Comparison of ENCODE assay signal across 13 mouse cellular contexts in the genomic region with DNA sequence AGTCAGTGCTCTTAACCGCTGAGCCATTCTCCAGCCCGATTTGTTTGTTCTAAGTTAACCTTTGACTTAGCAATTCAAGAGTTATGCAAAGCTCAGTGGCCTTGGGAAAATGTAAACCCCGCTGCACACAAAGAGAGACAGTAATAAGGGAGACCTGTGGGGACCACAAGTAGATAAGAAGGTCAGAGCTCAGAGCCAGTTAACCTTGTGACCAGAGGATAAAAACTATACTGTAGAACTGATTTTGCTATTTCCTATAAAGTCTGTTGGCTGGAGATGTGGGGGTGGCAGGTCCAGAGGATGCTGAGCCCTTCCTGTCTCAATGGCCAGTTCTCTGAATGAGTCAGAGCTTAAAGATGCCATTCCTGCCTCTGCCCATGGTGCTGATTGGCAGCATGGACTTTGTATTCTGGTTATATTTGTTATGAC. TPM values are rescaled to one million over a fixed set of nuclear protein-coding genes. Genes with fewer than 3 reads are reported as not detected.
DNase-seq lines count a peak whose midpoint lies in the region; ATAC-seq and TF ChIP-seq lines count a peak whose summit lies in the region.
"Had no signal": no experiment of that assay in that cellular context is flagged by ENCODE, and none has a peak within 500 bp of the region (broad histone marks: within the 10 kb centered on the region; RNA-seq: fewer than 3 reads in every experiment).

No protein-coding gene starts in this region.

- WGBS in kidney, adult 2 months = 10% methylated on average over 3 of the region's 3 CpGs
- WGBS in kidney, embryonic 15.5 days = 30% methylated on average over 3 of the region's 3 CpGs
- 26% methylated on average over 3 of the region's 3 CpGs for WGBS in intestine, embryonic 14.5 days
- WGBS in liver, embryonic 14.5 days (ENCODE audit: insufficient replicate concordance) = 34% methylated on average over 3 of the region's 3 CpGs
- 65% methylated on average over 3 of the region's 3 CpGs for WGBS in forebrain, embryonic 16.5 days
- 59% methylated on average over 3 of the region's 3 CpGs for WGBS in limb, embryonic 10.5 days

- no peak for TF ChIP-seq CTCF in kidney, adult 2 months (conservative IDR thresholded peaks at IDR 0.05; ENCODE audit: insufficient read depth, insufficient read length, low read depth, low read length)
- TF ChIP-seq CTCF in liver, embryonic 14.5 days (IDR thresholded peaks at IDR 0.05; ENCODE audit: low read depth) = no peak

- H3K4me2 ChIP-seq in kidney, embryonic 15.5 days = no peak overlapping the region
- H3K4me2 ChIP-seq in intestine, embryonic 14.5 days (ENCODE audit: low read length) = no peak overlapping the region
- H3K4me2 ChIP-seq in liver, embryonic 14.5 days (ENCODE audit: low read depth) = no peak overlapping the region
- no peak overlapping the region for H3K4me2 ChIP-seq in forebrain, embryonic 16.5 days (ENCODE audit: low read length)
- H3K4me2 ChIP-seq: midbrain, embryonic 13.5 days had no signal

- no peaks in the 10 kb centered on the region for H3K9me3 ChIP-seq in kidney, embryonic 15.5 days (replicated peaks)
- H3K9me3 ChIP-seq in intestine, embryonic 14.5 days (ENCODE audit: control insufficient read depth, low read length) = no peaks in the 10 kb centered on the region
- no peaks in the 10 kb centered on the region for H3K9me3 ChIP-seq in liver, embryonic 14.5 days (ENCODE audit: control insufficient read depth, low read length)
- H3K9me3 ChIP-seq in forebrain, embryonic 16.5 days (ENCODE audit: control insufficient read depth, low read length) = no peaks in the 10 kb centered on the region
- H3K9me3 ChIP-seq in limb, embryonic 10.5 days (replicated peaks) = no peaks in the 10 kb centered on the region
- H3K9me3 ChIP-seq: midbrain, embryonic 13.5 days had no signal

- no peak overlapping the region for H3K4me3 ChIP-seq in kidney, adult 2 months (ENCODE audit: insufficient read depth, low read depth, low read length)
- no peak overlapping the region for H3K4me3 ChIP-seq in kidney, embryonic 15.5 days (replicated peaks)
- H3K4me3 ChIP-seq in intestine, embryonic 14.5 days (ENCODE audit: low read depth, low read length) = no peak overlapping the region
- no peak overlapping the region for H3K4me3 ChIP-seq in liver, embryonic 14.5 days (ENCODE audit: insufficient read depth in 1 of 2, low read depth in 2 of 2, low read length in 2 of 2)
- no peak overlapping the region for H3K4me3 ChIP-seq in forebrain, embryonic 16.5 days (replicated peaks; ENCODE audit: low read length)
- H3K4me3 ChIP-seq in limb, embryonic 10.5 days = no peak overlapping the region
- H3K4me3 ChIP-seq: midbrain, embryonic 13.5 days had no signal

- ATAC-seq in kidney, embryonic 15.5 days (replicated peaks; ENCODE audit: low FRiP score) = no peak
- ATAC-seq in intestine, embryonic 14.5 days (replicated peaks; ENCODE audit: low FRiP score, low TSS enrichment, low read depth) = peak; percentile 33; the same call in 1 of the 2 replicates
- peak; percentile 42 for ATAC-seq in liver, embryonic 14.5 days (ENCODE audit: insufficient read depth)
- no peak for ATAC-seq in forebrain, embryonic 16.5 days
- ATAC-seq: midbrain, embryonic 13.5 days had no signal

- no peaks in the 10 kb centered on the region for H3K27me3 ChIP-seq in kidney, adult 2 months (replicated peaks; ENCODE audit: control insufficient read depth, insufficient read depth, low read length)
- no peaks in the 10 kb centered on the region for H3K27me3 ChIP-seq in kidney, embryonic 15.5 days
- no peaks in the 10 kb centered on the region for H3K27me3 ChIP-seq in intestine, embryonic 14.5 days (replicated peaks; ENCODE audit: control insufficient read depth, insufficient read depth, low read length)
- no peaks in the 10 kb centered on the region for H3K27me3 ChIP-seq in liver, embryonic 14.5 days (ENCODE audit: control insufficient read depth, insufficient read depth, low read length)
- H3K27me3 ChIP-seq in forebrain, embryonic 16.5 days (replicated peaks; ENCODE audit: control insufficient read depth, insufficient read depth, low read length) = no peaks in the 10 kb centered on the region
- H3K27me3 ChIP-seq in limb, embryonic 10.5 days (ENCODE audit: low read depth, poor library complexity, severe bottlenecking) = no peaks in the 10 kb centered on the region
- H3K27me3 ChIP-seq: midbrain, embryonic 13.5 days had no signal

- no peak overlapping the region for H3K9ac ChIP-seq in kidney, embryonic 15.5 days
- H3K9ac ChIP-seq in intestine, embryonic 14.5 days (ENCODE audit: low read length) = no peak overlapping the region
- no peak overlapping the region for H3K9ac ChIP-seq in liver, embryonic 14.5 days (replicated peaks)
- H3K9ac ChIP-seq in forebrain, embryonic 16.5 days (replicated peaks; ENCODE audit: low read depth, low read length) = no peak overlapping the region
- H3K9ac ChIP-seq: midbrain, embryonic 13.5 days had no signal

- peak; percentile 60 for DNase-seq in kidney, adult 2 months
- peak; percentile 52 for DNase-seq in ES-CJ7 (ENCODE audit: low read depth, low spot score)
- peak; percentile 66 for DNase-seq in intestine, embryonic 14.5 days (ENCODE audit: low spot score)
- DNase-seq in liver, embryonic 14.5 days (ENCODE audit: low read depth in 3 of 3, low spot score in 3 of 3) = peak; percentile 28 to 39 (median 34)
- DNase-seq in B cell, adult 2 months = no peak
- DNase-seq in limb, embryonic 10.5 days (ENCODE audit: low spot score) = no peak
- DNase-seq: cerebellum, postnatal 36 days had no signal

- no peak for TF ChIP-seq EP300 in liver, embryonic 14.5 days (IDR thresholded peaks at IDR 0.05; ENCODE audit: low read depth)

- no peak for TF ChIP-seq POLR2A in kidney, adult 2 months (IDR thresholded peaks at IDR 0.05; ENCODE audit: low read depth, low read length)

- H3K27ac ChIP-seq in kidney, adult 2 months (ENCODE audit: insufficient read depth, low read depth, low read length) = no peak overlapping the region
- H3K27ac ChIP-seq in kidney, embryonic 15.5 days = no peak overlapping the region
- H3K27ac ChIP-seq in intestine, embryonic 14.5 days (ENCODE audit: low read depth) = no peak overlapping the region
- no peak overlapping the region for H3K27ac ChIP-seq in liver, embryonic 14.5 days
- H3K27ac ChIP-seq in forebrain, embryonic 16.5 days (ENCODE audit: low read length) = no peak overlapping the region
- H3K27ac ChIP-seq in limb, embryonic 10.5 days = no peak overlapping the region
- H3K27ac ChIP-seq: midbrain, embryonic 13.5 days had no signal

- peaks cover 4% of the 10 kb centered on the region for H3K4me1 ChIP-seq in kidney, adult 2 months (ENCODE audit: control insufficient read depth, insufficient read depth, low read length)
- 0 out of 2 replicates have a peak, but pooled peaks cover 4% of the 10 kb centered on the region for H3K4me1 ChIP-seq in kidney, embryonic 15.5 days
- H3K4me1 ChIP-seq in intestine, embryonic 14.5 days (replicated peaks; ENCODE audit: control insufficient read depth, insufficient read depth, low read length) = peaks cover 3% of the 10 kb centered on the region; the same call in 1 of the 2 replicates
- peaks cover 0 to 12% of the 10 kb centered on the region in 2 experiments; a peak in 2 of 4 replicates for H3K4me1 ChIP-seq in liver, embryonic 14.5 days (replicated peaks; ENCODE audit: control insufficient read depth in 2 of 2, insufficient read depth in 2 of 2, low read length in 1 of 2)
- no peaks in the 10 kb centered on the region for H3K4me1 ChIP-seq in forebrain, embryonic 16.5 days (replicated peaks; ENCODE audit: control insufficient read depth, insufficient read depth, low read length)
- 0 out of 2 replicates have a peak, but pooled peaks cover 2% of the 10 kb centered on the region for H3K4me1 ChIP-seq in limb, embryonic 10.5 days

- no peaks in the 10 kb centered on the region for H3K36me3 ChIP-seq in kidney, adult 2 months (ENCODE audit: control insufficient read depth, insufficient read depth, low read length)
- no peaks in the 10 kb centered on the region for H3K36me3 ChIP-seq in kidney, embryonic 15.5 days
- no peaks in the 10 kb centered on the region for H3K36me3 ChIP-seq in intestine, embryonic 14.5 days (ENCODE audit: control insufficient read depth, insufficient read depth, low read length)
- H3K36me3 ChIP-seq in liver, embryonic 14.5 days (replicated peaks; ENCODE audit: control insufficient read depth, insufficient read depth, low read depth) = no peaks in the 10 kb centered on the region
- H3K36me3 ChIP-seq in forebrain, embryonic 16.5 days (ENCODE audit: control insufficient read depth, insufficient read depth) = no peaks in the 10 kb centered on the region
- no peaks in the 10 kb centered on the region for H3K36me3 ChIP-seq in limb, embryonic 10.5 days
- H3K36me3 ChIP-seq: midbrain, embryonic 13.5 days had no signal

RNA-seq across cellular contexts. Expression of a gene that starts 2.9 kb away (rescaled TPM):
- polyA plus RNA-seq in kidney, adult 2 months (2012; rRNA removed) = 9.8 and 11.4 TPM in 2 replicates
- 0.86 and 1.0 TPM in 2 replicates for polyA plus RNA-seq in kidney, embryonic 15.5 days (2015; fragmentation: Nextera tagmentation; extraction: Ambion mirVana)
- polyA plus RNA-seq in intestine, embryonic 14.5 days (2014; fragmentation: Nextera tagmentation; extraction: Ambion mirVana) = 0.14 TPM in 1 of 2 replicates, not detected in the other
- 26.0 and 34.3 TPM in 2 replicates for polyA plus RNA-seq in liver, embryonic 14.5 days (2012; rRNA removed)
- 15.6 and 21.7 TPM in 2 replicates for polyA plus RNA-seq in liver, embryonic 14.5 days (2014; fragmentation: Nextera tagmentation; extraction: Ambion mirVana)
- not detected in 2 replicates for polyA plus RNA-seq in forebrain, embryonic 16.5 days (2015; fragmentation: Nextera tagmentation; extraction: Ambion mirVana)
- 0.24 TPM in 1 of 2 replicates, not detected in the other for polyA plus RNA-seq in limb, embryonic 10.5 days (2016; fragmentation: Nextera tagmentation; extraction: Ambion mirVana)
- polyA plus RNA-seq: midbrain, embryonic 13.5 days; neural tube, embryonic 11.5 days had no signal

RNA-seq across cellular contexts. Expression of a gene that starts 25.8 kb away (rescaled TPM):
- polyA plus RNA-seq in kidney, adult 2 months (2012; rRNA removed) = 0.39 and 0.63 TPM in 2 replicates
- 2.7 and 3.7 TPM in 2 replicates for polyA plus RNA-seq in kidney, embryonic 15.5 days (2015; fragmentation: Nextera tagmentation; extraction: Ambion mirVana)
- polyA plus RNA-seq in intestine, embryonic 14.5 days (2014; fragmentation: Nextera tagmentation; extraction: Ambion mirVana) = 1.5 and 1.6 TPM in 2 replicates
- polyA plus RNA-seq in liver, embryonic 14.5 days (2012; rRNA removed) = 4.9 and 7.4 TPM in 2 replicates
- polyA plus RNA-seq in liver, embryonic 14.5 days (2014; fragmentation: Nextera tagmentation; extraction: Ambion mirVana) = 24.5 and 29.8 TPM in 2 replicates
- 0.70 and 1.4 TPM in 2 replicates for polyA plus RNA-seq in forebrain, embryonic 16.5 days (2015; fragmentation: Nextera tagmentation; extraction: Ambion mirVana)
- polyA plus RNA-seq in limb, embryonic 10.5 days (2016; fragmentation: Nextera tagmentation; extraction: Ambion mirVana) = not detected in 2 replicates
- polyA plus RNA-seq: neural tube, embryonic 11.5 days had no signal

RNA-seq across cellular contexts. Expression of a gene that starts 42.0 kb away (rescaled TPM):
- 0.05 and 0.56 TPM in 2 replicates for polyA plus RNA-seq in kidney, adult 2 months (2012; rRNA removed)
- polyA plus RNA-seq in kidney, embryonic 15.5 days (2015; fragmentation: Nextera tagmentation; extraction: Ambion mirVana) = 0.21 and 0.30 TPM in 2 replicates
- polyA plus RNA-seq in intestine, embryonic 14.5 days (2014; fragmentation: Nextera tagmentation; extraction: Ambion mirVana) = 0.12 and 0.27 TPM in 2 replicates
- polyA plus RNA-seq in liver, embryonic 14.5 days (2012; rRNA removed) = 0.02 and 0.09 TPM in 2 replicates
- polyA plus RNA-seq in liver, embryonic 14.5 days (2014; fragmentation: Nextera tagmentation; extraction: Ambion mirVana) = 0.10 and 0.29 TPM in 2 replicates
- polyA plus RNA-seq in forebrain, embryonic 16.5 days (2015; fragmentation: Nextera tagmentation; extraction: Ambion mirVana) = 0.29 and 0.57 TPM in 2 replicates
- 0.08 and 0.20 TPM in 2 replicates for polyA plus RNA-seq in limb, embryonic 10.5 days (2016; fragmentation: Nextera tagmentation; extraction: Ambion mirVana)

RNA-seq across cellular contexts. Expression of a gene that starts 47.3 kb away (rescaled TPM):
- not detected in 2 replicates for polyA plus RNA-seq in kidney, adult 2 months (2012; rRNA removed)
- not detected in 2 replicates for polyA plus RNA-seq in kidney, embryonic 15.5 days (2015; fragmentation: Nextera tagmentation; extraction: Ambion mirVana)
- polyA plus RNA-seq in intestine, embryonic 14.5 days (2014; fragmentation: Nextera tagmentation; extraction: Ambion mirVana) = not detected in 2 replicates
- polyA plus RNA-seq in liver, embryonic 14.5 days (2012; rRNA removed) = not detected in 2 replicates
- polyA plus RNA-seq in liver, embryonic 14.5 days (2014; fragmentation: Nextera tagmentation; extraction: Ambion mirVana) = not detected in 2 replicates
- not detected in 2 replicates for polyA plus RNA-seq in forebrain, embryonic 16.5 days (2015; fragmentation: Nextera tagmentation; extraction: Ambion mirVana)
- not detected in 2 replicates for polyA plus RNA-seq in limb, embryonic 10.5 days (2016; fragmentation: Nextera tagmentation; extraction: Ambion mirVana)
- polyA plus RNA-seq: large intestine, adult 2 months; lung, embryonic 16.5 days; midbrain, embryonic 13.5 days; neural tube, embryonic 11.5 days had no signal

Comparison
In these comparisons a context has a peak if more than half of its experiments do, and no peak if none do; other contexts are left out.
1. DNase-seq: peak in kidney, adult 2 months (single experiment), ES-CJ7 (single experiment), intestine, embryonic 14.5 days (single experiment) and liver, embryonic 14.5 days (3 of 3); none in B cell, adult 2 months (0 of 2) and limb, embryonic 10.5 days (single experiment).
2. ATAC-seq: peak in intestine, embryonic 14.5 days (single experiment) and liver, embryonic 14.5 days (single experiment); none in kidney, embryonic 15.5 days (single experiment) and forebrain, embryonic 16.5 days (single experiment).